In genomic region chr2:122157561-122157960, GRCm38 (mm10) we compare ENCODE assay signal across 39 mouse cellular contexts. TPM values are rescaled to one million over a fixed set of nuclear protein-coding genes. Genes with fewer than 3 reads are reported as not detected.
"Had no signal": no experiment of that assay in that cellular context is flagged by ENCODE, and none has a peak within 500 bp of the region (broad histone marks: within the 10 kb centered on the region; RNA-seq: fewer than 3 reads in every experiment).

No protein-coding gene starts in this region.

- H3K9me3 ChIP-seq: heart, embryonic 10.5 days; heart, embryonic 12.5 days; hindbrain, embryonic 10.5 days; hindbrain, embryonic 12.5 days; kidney, embryonic 15.5 days; limb, embryonic 10.5 days; limb, embryonic 12.5 days had no signal

- H3K4me3 ChIP-seq: gastrocnemius, adult 2 months; heart, adult 2 months; heart, embryonic 10.5 days; heart, embryonic 12.5 days; hindbrain, embryonic 10.5 days; hindbrain, embryonic 12.5 days; kidney, embryonic 15.5 days; left cerebral cortex, adult 2 months; limb, embryonic 10.5 days; limb, embryonic 12.5 days had no signal

- H3K4me1 ChIP-seq: hindbrain, embryonic 10.5 days; hindbrain, embryonic 12.5 days; limb, embryonic 10.5 days had no signal

- H3K27me3 ChIP-seq: heart, embryonic 12.5 days; hindbrain, embryonic 12.5 days; kidney, embryonic 15.5 days; limb, embryonic 12.5 days had no signal

- H3K4me2 ChIP-seq: heart, embryonic 12.5 days; hindbrain, embryonic 12.5 days; hindbrain, embryonic 14.5 days; kidney, embryonic 15.5 days; limb, embryonic 12.5 days had no signal

- H3K9ac ChIP-seq: heart, embryonic 12.5 days; hindbrain, embryonic 12.5 days; hindbrain, embryonic 14.5 days; kidney, embryonic 15.5 days; limb, embryonic 12.5 days had no signal

- H3K27ac ChIP-seq: heart, adult 2 months; heart, embryonic 10.5 days; hindbrain, embryonic 10.5 days; hindbrain, embryonic 12.5 days; hindbrain, embryonic 14.5 days; kidney, postnatal 0 days; left cerebral cortex, adult 2 months; limb, embryonic 10.5 days; limb, embryonic 12.5 days had no signal

- ATAC-seq: hindbrain, embryonic 16.5 days had no signal

- DNase-seq: gastrocnemius, adult 2 months; gastrocnemius, postnatal 10 days; gastrocnemius, postnatal 25 days; heart, adult 2 months; heart, postnatal 10 days; heart, postnatal 4 days; kidney, adult 11 months; kidney, adult 2 months; kidney, adult 9 months; kidney, postnatal 14 days; kidney, postnatal 36 days; layer of hippocampus, adult 9-11 months; liver had no signal

RNA-seq across cellular contexts. Expression of gene Trim69, which starts 2.9 kb away (rescaled TPM):
- total RNA-seq: gastrocnemius, adult 2 months; gastrocnemius, postnatal 10 days; gastrocnemius, postnatal 25 days; gastrocnemius, postnatal 4 days; granulocyte monocyte progenitor cell, adult 5-6 weeks; heart, adult 2 months; heart, postnatal 10 days; heart, postnatal 25 days; heart, postnatal 4 days; layer of hippocampus, adult 18-20 months; layer of hippocampus, adult 8-10 months; layer of hippocampus, postnatal 25 days; left cerebral cortex, adult 2 months; left cerebral cortex, postnatal 14 days; left cerebral cortex, postnatal 36 days had no signal
- polyA plus RNA-seq: heart, adult 2 months; heart, embryonic 12.5 days; heart, embryonic 16.5 days; hindbrain, embryonic 10.5 days; hindbrain, embryonic 12.5 days; hindbrain, embryonic 14.5 days; intestine, embryonic 14.5 days; intestine, embryonic 16.5 days; kidney, adult 2 months; kidney, embryonic 15.5 days; kidney, postnatal 0 days; limb, embryonic 12.5 days had no signal

RNA-seq across cellular contexts. Expression of gene Patl2, which starts 28.4 kb away (rescaled TPM):
- total RNA-seq: gastrocnemius, adult 2 months; gastrocnemius, postnatal 10 days; gastrocnemius, postnatal 25 days; gastrocnemius, postnatal 4 days; granulocyte monocyte progenitor cell, adult 5-6 weeks; heart, adult 2 months; heart, postnatal 10 days; heart, postnatal 25 days; heart, postnatal 4 days; layer of hippocampus, adult 18-20 months; layer of hippocampus, postnatal 25 days; left cerebral cortex, adult 2 months; left cerebral cortex, postnatal 36 days had no signal
- polyA plus RNA-seq: heart, adult 2 months; heart, embryonic 12.5 days; heart, embryonic 14.5 days; hindbrain, embryonic 10.5 days; hindbrain, embryonic 12.5 days; hindbrain, embryonic 14.5 days; intestine, embryonic 14.5 days; kidney, adult 2 months; kidney, embryonic 15.5 days; limb, embryonic 10.5 days; limb, embryonic 12.5 days had no signal

RNA-seq across cellular contexts. Expression of gene Terb2, which starts 28.5 kb away (rescaled TPM):
- total RNA-seq: gastrocnemius, adult 2 months; gastrocnemius, postnatal 10 days; gastrocnemius, postnatal 25 days; gastrocnemius, postnatal 4 days; granulocyte monocyte progenitor cell, adult 5-6 weeks; heart, adult 2 months; heart, postnatal 10 days; heart, postnatal 25 days; heart, postnatal 4 days; layer of hippocampus, adult 18-20 months; layer of hippocampus, adult 8-10 months; layer of hippocampus, postnatal 25 days; left cerebral cortex, adult 2 months; left cerebral cortex, postnatal 14 days; left cerebral cortex, postnatal 36 days had no signal
- polyA plus RNA-seq: frontal cortex, adult 2 months; heart, adult 2 months; heart, embryonic 10.5 days; heart, embryonic 12.5 days; heart, embryonic 14.5 days; heart, embryonic 16.5 days; hindbrain, embryonic 10.5 days; hindbrain, embryonic 12.5 days; hindbrain, embryonic 14.5 days; hindbrain, embryonic 16.5 days; intestine, embryonic 14.5 days; intestine, embryonic 16.5 days; kidney, adult 2 months; kidney, embryonic 15.5 days; kidney, postnatal 0 days; large intestine, adult 2 months; limb, embryonic 10.5 days; limb, embryonic 12.5 days; limb, embryonic 14.5 days had no signal
